Mouse (Mus musculus): ENCODE data around the gene Map7.

Gene Map7

DNA sequence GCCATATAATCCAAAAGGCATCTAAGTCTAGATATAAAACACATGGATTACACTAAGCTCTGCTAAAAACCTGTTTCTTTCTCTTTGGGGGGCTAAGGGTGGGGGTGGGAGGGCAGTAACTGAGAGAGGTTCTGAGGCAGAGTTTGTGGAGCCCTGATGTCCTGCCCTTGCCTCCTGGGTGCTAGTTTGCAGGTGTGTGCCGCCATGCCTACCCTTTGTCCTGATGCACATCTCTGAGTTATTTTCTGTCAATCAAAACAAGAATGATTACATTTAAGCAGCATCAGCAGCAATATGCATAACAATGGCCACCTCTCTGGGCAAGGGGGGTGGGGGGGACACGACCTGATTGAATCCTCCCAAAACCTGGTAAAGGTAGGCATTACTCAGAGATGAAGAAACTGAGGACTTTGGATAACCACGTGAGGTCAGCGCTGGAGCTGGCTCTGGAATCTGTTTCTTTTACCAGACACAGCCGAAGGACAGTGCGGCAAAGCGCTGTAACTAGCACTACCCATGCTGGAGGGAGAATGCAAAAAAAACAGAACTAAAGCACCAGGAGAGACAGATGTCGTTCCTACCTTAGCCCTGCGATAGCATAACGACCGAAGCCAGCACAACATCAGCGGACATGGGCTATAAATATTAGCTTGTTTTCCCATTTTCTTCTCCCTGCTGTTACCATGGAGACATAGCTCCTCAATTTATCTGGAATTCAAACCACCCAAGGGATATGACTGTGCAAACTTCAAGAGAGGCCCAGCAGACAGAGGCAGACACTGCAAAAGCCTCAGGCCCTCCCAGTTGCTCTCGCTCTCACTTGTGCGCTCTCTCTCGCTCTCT lies 137.9 kb downstream of the Map7 start:
- DNase-seq (ENCODE audit: low spot score in 2 of 2): no peak

DNA sequence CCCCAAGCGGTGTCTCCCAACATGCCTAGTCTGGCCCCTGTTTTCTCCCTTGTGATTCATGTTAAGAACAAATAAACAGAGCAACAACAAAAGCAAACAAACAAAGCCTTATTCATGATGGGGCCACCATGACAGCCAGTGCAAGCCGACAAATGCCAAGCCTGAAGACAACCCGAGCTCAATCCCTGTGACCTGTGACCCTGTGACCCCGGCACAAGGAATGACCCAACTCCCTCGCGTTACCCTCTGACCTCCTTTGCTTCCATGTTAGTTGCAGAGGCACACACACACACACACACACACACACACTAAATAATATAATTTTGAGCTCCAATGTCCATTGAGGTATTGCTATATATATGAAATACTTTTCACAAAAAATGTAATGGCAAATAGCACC lies 139.1 kb downstream of the Map7 start:
- no peak for DNase-seq (ENCODE audit: low spot score in 2 of 2)

- peak; percentile 55 to 70 for DNase-seq (ENCODE audit: low spot score in 2 of 2)
These were observed 142.2 kb downstream of the Map7 start for GRCm38 (mm10) chr10:20290467-20290883.

GRCm38 (mm10) chr10:20295961-20296360 lies 147.7 kb downstream of the Map7 start:
- no peak for DNase-seq (ENCODE audit: low spot score in 2 of 2)

DNA sequence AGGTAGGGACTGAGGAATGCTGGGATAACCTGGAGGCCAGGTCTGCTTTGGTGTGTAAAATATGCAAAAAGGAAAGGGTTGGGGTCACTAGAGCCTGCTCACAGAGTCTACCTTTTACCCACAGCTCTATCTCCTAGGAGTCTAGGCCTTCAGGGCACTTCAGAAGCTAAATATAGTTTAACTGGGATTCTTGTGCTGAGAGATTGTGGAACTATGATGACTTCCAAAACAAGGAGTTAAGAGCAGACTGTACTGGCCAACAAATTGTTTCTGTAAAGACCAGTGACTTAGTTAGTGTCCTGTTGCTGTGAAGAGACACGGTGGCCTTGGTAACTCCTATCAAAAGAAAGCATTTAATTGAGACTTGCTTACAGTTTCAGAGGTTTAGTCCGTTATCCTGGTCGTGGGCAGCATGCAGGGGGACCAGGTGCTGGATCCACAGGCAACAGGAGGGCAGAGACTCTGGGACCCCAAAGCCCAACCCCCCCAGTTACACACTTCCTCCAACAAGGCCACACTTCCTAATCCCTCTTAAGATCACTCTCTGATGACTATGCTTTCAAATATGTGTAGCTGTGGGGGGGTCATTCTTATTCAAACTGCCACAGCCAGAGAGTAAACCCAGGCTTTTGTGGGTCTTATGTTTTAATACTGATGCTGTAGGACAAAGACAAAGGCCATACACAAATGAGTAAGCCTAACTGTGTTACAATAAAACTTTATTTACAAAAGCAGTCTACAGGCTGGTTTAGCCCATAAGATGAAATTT lies 150.1 kb downstream of the Map7 start:
- DNase-seq (ENCODE audit: low spot score in 2 of 2): no peak

GRCm38 (mm10) chr10:20299114-20299513 lies 150.8 kb downstream of the Map7 start:
- DNase-seq (ENCODE audit: low spot score in 2 of 2): no peak

GRCm38 (mm10) chr10:20310969-20311769 lies 162.9 kb downstream of the Map7 start:
- no peak for DNase-seq (ENCODE audit: low spot score in 2 of 2)

DNA sequence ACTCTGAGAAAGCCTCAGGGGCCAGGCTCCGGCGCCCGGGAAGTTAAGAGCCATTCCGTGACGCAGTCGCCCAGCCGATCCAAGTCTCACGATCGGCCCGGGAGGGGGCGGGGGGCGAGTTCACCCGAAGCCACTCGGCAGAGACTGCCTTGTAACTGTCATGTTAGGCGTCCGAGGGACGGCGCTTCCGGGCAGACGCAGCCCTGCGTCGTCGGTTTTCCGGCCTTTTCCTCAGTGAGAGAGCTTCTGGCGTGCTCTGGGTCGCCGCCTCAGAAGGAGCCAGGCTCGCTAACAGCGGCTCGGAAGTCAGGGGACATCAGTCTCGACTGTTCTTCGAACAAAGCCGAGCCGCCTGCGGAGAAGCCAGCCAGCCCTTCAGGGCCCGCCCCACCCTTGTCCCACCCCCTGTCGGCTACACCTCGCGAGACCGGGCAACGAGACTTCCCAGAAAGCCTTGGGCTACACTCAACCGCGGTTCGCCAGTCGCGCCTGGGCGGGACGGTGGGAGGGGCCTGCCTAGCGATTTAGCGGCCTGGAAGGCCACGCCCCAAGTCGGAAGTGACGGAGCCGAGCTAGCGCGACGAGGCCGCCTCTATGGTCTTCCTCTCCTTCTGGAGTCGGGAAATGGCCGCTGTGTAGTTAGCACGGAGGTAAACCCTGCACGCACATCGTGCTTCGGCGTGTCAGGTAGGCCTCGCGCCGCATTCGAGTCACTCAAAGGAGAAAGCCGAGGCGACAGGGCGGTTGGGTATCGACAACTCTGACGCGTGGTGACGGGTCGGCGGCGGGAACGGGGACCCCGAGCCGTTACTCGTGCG lies 163.9 kb downstream of the Map7 start, which contains the start of gene Bclaf1:
TSS of gene Bclaf1 (plus strand) at position 552 of the 818 bp plus-strand sequence.
- peak; percentile 98 for DNase-seq (ENCODE audit: low spot score in 2 of 2)

DNA sequence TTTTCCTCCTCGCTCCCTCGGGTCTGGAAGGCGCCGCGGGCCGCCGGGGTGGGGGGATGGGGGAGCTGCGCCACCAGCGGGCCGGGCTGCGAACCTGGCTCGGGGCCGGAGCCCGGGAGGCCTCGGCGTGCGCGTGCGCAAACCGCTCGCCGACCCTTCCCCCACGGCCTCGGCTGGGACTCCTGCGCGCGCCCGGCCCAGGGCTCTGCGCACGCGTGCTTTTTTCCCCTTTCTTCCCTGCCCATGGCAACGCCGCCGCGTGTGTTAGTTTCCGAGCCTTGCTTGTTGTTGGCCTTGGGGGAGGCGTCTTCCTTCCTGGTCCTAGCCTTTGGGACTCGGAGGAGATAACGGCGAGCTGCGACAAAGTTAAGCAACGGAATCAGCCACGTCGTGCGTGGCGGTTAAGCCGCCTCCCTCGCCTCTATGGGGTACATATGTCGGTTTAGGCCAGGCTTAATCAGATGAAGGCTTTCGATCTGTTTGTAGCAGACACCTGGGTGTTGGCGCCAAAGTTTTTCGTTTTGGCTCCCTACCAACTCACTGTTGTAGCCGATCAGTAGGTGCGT lies 164.5 kb downstream of the Map7 start:
- peak; percentile 80 to 85 for DNase-seq (ENCODE audit: low spot score in 2 of 2)

DNA sequence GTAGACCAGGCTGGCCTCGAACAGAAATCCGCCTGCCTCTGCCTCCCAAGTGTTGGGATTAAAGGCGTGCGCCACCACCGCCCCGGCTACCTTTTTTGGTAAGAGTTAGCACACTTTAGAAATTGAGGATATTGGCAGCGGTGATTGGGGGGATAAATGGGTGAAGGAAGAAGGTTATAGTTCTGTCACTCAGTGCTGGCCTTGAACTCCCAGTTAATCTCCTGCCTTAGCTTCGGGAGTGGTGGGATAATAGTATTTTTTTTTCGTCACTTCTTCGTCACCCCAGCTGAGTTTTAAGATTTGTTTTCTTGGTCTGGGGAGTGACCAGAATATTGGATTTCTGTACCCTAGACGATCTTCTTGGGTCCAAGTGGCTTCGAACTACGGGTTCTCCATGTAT lies 165.2 kb downstream of the Map7 start:
- DNase-seq (ENCODE audit: low spot score in 2 of 2): no peak

- no peak for DNase-seq (ENCODE audit: low spot score in 2 of 2)
These were observed 165.7 kb downstream of the Map7 start for GRCm38 (mm10) chr10:20313941-20314340.

DNA sequence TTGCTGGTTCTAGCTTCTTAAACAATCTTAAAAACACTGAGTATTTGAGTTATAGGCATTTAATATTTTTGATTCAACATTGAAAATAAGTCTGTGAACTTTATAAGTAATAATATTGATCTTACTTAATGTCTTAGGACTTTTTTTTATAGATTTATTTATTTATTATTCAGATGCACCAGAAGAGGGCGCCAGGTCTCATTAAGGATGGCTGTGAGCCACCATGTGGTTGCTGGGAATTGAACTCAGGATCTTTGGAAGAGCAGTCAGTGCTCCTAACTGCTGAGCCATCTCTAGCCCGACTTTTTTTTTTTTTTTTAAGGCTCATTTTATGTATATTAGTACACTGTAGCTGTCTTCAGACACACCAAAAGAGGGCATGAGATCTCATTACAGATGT lies 166.5 kb downstream of the Map7 start:
- no peak for DNase-seq (ENCODE audit: low spot score in 2 of 2)

GRCm38 (mm10) chr10:20317466-20317865 lies 169.2 kb downstream of the Map7 start:
- no peak for DNase-seq (ENCODE audit: low spot score in 2 of 2)

- DNase-seq (ENCODE audit: low spot score in 2 of 2): no peak
These were observed 178.0 kb downstream of the Map7 start for GRCm38 (mm10) chr10:20326226-20326625.
